Mouse (Mus musculus) heart, embryonic 12.5 days (tissue): ENCODE measurements around the gene Msl3. TPM values are rescaled to one million over a fixed set of nuclear protein-coding genes. Genes with fewer than 3 reads are reported as not detected.

ENCODE experiments used
- ATAC-seq: fragments of 200-750 bp; cut with Nextera tagmentation; 2 replicates; pipeline ENCODE4 v1.8.0; 2017; ENCODE audit warnings: moderate TSS enrichment, moderate library complexity; ENCODE audit not compliant: insufficient number of reproducible peaks, low FRiP score
- H3K27ac ChIP-seq: fragments of 300-500 bp; sonication (generic); 2 replicates; pipeline ENCODE4 v1.5.1; 2016; ENCODE audit warnings: mild to moderate bottlenecking, moderate library complexity; ENCODE audit not compliant: poor library complexity, severe bottlenecking
- H3K27me3 ChIP-seq: fragments of 300-500 bp; sonication (generic); replicated peaks from 2 replicates; pipeline ENCODE4 v1.6.1; 2016; ENCODE audit warnings: mild to moderate bottlenecking, moderate library complexity
- H3K36me3 ChIP-seq: fragments of 300-500 bp; sonication (generic); 2 replicates; pipeline ENCODE4 v1.6.1; 2016; ENCODE audit warnings: mild to moderate bottlenecking, moderate library complexity
- H3K4me1 ChIP-seq: fragments of 300-500 bp; sonication (generic); replicated peaks from 2 replicates; pipeline ENCODE4 v1.6.1; 2016; ENCODE audit warnings: mild to moderate bottlenecking
- H3K4me2 ChIP-seq: fragments of 300-500 bp; sonication (generic); 2 replicates; pipeline ENCODE4 v1.6.1; 2016; ENCODE audit warnings: mild to moderate bottlenecking, moderate library complexity
- H3K4me3 ChIP-seq: fragments of 300-500 bp; sonication (generic); 2 replicates; pipeline ENCODE4 v1.5.1; 2016; ENCODE audit warnings: mild to moderate bottlenecking
- H3K9ac ChIP-seq: fragments of 300-500 bp; sonication (generic); 2 replicates; pipeline ENCODE4 v1.6.1; 2016; ENCODE audit warnings: mild to moderate bottlenecking, moderate library complexity
- H3K9me3 ChIP-seq: fragments of 300-500 bp; sonication (generic); replicated peaks from 2 replicates; pipeline ENCODE4 v1.6.1; 2016; ENCODE audit warnings: mild to moderate bottlenecking, moderate library complexity
- WGBS: fragments of 180-500 bp; shearing (Covaris S2); methylation state at CpG from one replicate; pipeline ENCODE4 v1.1.7; 2016; 5-methylcytosine and 5-hydroxymethylcytosine counted together
- polyA plus RNA-seq: library from polyadenylated mRNA; unstranded; fragments of >200 nt; fragmentation: Nextera tagmentation; extraction: Ambion mirVana; gene quantifications from 2 replicates; pipeline ENCODE4 v1.2.1, GENCODE M21; 2016

The Msl3 gene
- polyA plus RNA-seq, 1 experiment from 2014 or later = 38.8 TPM

DNA sequence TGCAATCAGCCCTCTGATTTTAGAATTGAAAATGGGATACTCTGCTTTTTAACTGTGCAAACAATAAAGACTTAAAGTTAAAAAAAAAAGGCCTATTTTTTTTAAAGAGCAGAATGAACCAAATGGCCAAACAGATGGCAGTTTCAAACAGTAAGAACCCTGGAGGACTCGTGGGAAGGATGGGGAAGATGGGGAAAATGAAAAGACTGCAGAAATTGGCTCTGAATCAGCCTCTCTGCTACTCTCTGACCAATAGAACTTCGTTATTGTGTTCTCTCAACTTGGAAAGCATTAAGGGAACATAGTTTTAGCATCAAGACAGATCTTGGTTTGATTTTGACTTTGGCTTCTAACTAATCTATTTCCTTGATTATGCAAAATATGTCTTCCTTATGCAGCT is 24.4 kb downstream of the Msl3 start:
- no peak overlapping the region for H3K4me3 ChIP-seq
- no peaks in the 10 kb centered on the region for H3K9me3 ChIP-seq
- peaks cover 33% of the 10 kb centered on the region for H3K36me3 ChIP-seq
- no peak overlapping the region for H3K9ac ChIP-seq
- no peak overlapping the region for H3K27ac ChIP-seq
- H3K4me2 ChIP-seq = no peak overlapping the region
- ATAC-seq = no peak
- H3K4me1 ChIP-seq = no peaks in the 10 kb centered on the region
- 67% methylated on average over 2 of the region's 2 CpGs for WGBS
- no peaks in the 10 kb centered on the region for H3K27me3 ChIP-seq

DNA sequence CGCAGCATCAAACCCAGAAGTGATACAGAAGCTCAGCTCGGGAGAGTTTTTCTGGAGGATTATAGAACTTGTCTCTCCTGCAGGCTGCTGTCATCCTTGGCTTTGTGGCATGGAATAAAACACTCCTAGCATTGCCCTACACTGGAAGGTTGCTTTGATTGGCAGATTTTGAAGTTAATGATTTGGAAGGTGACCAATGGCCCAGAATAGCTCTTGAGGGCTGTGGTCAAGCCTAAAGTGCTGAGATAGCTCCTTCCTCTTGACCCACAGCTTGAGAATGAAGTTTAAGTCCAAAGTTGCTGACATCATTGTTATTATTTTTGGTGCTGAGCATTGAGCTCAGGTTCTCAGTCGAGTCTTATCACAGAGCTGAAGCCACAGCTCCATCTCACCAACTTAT is 26.0 kb downstream of the Msl3 start:
- H3K9me3 ChIP-seq = no peaks in the 10 kb centered on the region
- WGBS = 56% methylated on average over 3 of the region's 3 CpGs
- H3K9ac ChIP-seq = no peak overlapping the region
- H3K27me3 ChIP-seq = no peaks in the 10 kb centered on the region
- no peak for ATAC-seq
- H3K36me3 ChIP-seq = peaks cover 21% of the 10 kb centered on the region
- no peak overlapping the region for H3K4me3 ChIP-seq
- no peak overlapping the region for H3K4me2 ChIP-seq
- H3K27ac ChIP-seq = no peak overlapping the region
- H3K4me1 ChIP-seq = no peaks in the 10 kb centered on the region

DNA sequence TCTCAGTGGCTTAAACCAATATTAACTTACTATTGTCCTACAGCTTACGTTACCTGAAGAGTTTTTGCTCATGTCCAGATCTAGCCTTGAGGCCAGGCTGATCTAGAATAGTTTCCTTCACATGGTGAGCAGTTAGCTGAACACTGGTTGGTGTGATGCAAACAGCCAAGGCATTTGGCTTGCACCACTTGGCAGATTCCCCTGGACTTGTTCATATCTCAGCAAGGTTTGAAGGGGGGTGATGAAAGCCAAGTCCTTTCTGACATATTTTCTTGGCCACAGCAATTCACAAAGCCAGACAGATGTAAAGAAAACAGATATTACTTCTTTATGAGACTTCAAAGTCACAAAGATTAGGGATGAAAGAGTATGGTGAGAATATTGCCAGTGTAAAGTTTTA is 30.2 kb downstream of the Msl3 start:
- no peak overlapping the region for H3K27ac ChIP-seq
- H3K9ac ChIP-seq = no peak overlapping the region
- WGBS = 89% methylated on average over 1 of the region's 1 CpGs
- H3K4me3 ChIP-seq = no peak overlapping the region
- H3K36me3 ChIP-seq = no peaks in the 10 kb centered on the region
- H3K27me3 ChIP-seq = no peaks in the 10 kb centered on the region
- ATAC-seq = no peak
- H3K4me1 ChIP-seq = no peaks in the 10 kb centered on the region
- H3K4me2 ChIP-seq = no peak overlapping the region
- H3K9me3 ChIP-seq = no peaks in the 10 kb centered on the region

DNA sequence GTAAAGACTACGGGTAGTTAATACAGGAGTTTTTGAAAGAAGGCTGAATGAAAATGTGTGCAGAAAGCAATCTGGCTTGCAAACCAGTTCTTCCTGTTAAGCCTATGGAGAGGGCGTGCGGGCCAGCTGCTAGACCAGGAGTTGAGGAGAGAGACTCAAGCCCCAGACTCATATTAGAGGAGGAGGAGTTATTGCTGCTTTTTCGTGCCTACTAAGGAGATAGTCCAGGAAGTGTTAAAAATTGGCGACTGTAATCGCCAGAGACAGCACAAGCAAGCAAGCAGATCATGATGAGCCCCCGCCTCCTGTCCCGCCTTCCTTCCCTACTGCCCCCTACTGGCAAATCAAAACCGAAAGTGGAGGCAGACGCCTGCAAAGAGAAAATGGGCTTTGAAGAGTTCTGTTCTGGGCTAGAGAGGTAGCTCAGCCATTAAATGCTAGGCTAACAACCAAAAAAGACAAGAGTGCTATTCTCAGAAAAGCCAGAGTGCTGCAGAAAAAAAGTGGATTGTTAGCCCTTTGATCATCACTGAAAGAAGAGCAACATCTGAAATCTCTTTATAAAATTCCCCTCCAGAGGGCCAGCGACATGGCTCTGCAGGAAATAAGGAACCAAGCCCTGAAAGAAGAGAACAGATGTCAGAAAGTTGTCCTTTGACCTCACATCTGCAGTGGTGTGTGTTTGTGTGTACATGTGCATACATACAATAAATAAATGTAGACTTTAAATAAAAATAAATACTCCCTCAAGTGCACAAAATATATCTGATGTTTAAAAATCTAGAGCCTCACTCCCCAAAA is 33.9 kb downstream of the Msl3 start:
- H3K27ac ChIP-seq = no peak overlapping the region; the same call in 1 of the 2 replicates
- H3K9ac ChIP-seq = no peak overlapping the region; the same call in 1 of the 2 replicates

More for the DNA sequence above, 33.9 kb downstream of the Msl3 start:
- WGBS = 24% methylated on average over 11 of the region's 11 CpGs
- 0 out of 2 replicates have a peak, but pooled peaks have one; percentile 36 for ATAC-seq
- Histone ChIP-seq H3K36me3 (no peaks in the 10 kb centered on the region), H3K9me3 (no peaks in the 10 kb centered on the region), H3K4me1 (no peaks in the 10 kb centered on the region), H3K4me3 (peak overlapping the region; percentile 44), H3K4me2 (peak overlapping the region; percentile 56), H3K27me3 (no peaks in the 10 kb centered on the region)

Other genes starting within 250 kb of the Msl3 start
- not detected in 2 replicates for gene Frmpd4, start 96.7 kb downstream of the Msl3 start, polyA plus RNA-seq
- gene Arhgap6, start 121.2 kb upstream of the Msl3 start, polyA plus RNA-seq = 10.5 TPM in 2 replicates